ENCODE assay signal across 14 mouse cellular contexts in genomic region chr17:15419534-15419933, GRCm38 (mm10). TPM values are rescaled to one million over a fixed set of nuclear protein-coding genes. Genes with fewer than 3 reads are reported as not detected.
DNase-seq lines count a peak whose midpoint lies in the region; ATAC-seq and TF ChIP-seq lines count a peak whose summit lies in the region.
"Had no signal": no experiment of that assay in that cellular context is flagged by ENCODE, and none has a peak within 500 bp of the region (broad histone marks: within the 10 kb centered on the region; RNA-seq: fewer than 3 reads in every experiment).

No protein-coding gene starts in this region.

- H3K9me3 ChIP-seq in forebrain, embryonic 15.5 days: no peaks in the 10 kb centered on the region
- H3K9me3 ChIP-seq in forebrain, embryonic 12.5 days: no peaks in the 10 kb centered on the region
- no peaks in the 10 kb centered on the region for H3K9me3 ChIP-seq in heart, postnatal 0 days (replicated peaks; ENCODE audit: control insufficient read depth, low read length)
- H3K9me3 ChIP-seq in heart, embryonic 12.5 days (replicated peaks): no peaks in the 10 kb centered on the region
- H3K9me3 ChIP-seq in midbrain, postnatal 0 days (ENCODE audit: low read length): no peaks in the 10 kb centered on the region
- no peaks in the 10 kb centered on the region for H3K9me3 ChIP-seq in midbrain, embryonic 13.5 days
- H3K9me3 ChIP-seq in hindbrain, embryonic 10.5 days: 0 out of 2 replicates have a peak, but pooled peaks cover 3% of the 10 kb centered on the region

- TF ChIP-seq CTCF in heart, postnatal 0 days (IDR thresholded peaks at IDR 0.05; ENCODE audit: low read depth): peak; percentile 72
- peak; percentile 43 for TF ChIP-seq CTCF in midbrain, postnatal 0 days (IDR thresholded peaks at IDR 0.05)

- H3K36me3 ChIP-seq in forebrain, embryonic 15.5 days: peaks cover 88% of the 10 kb centered on the region
- H3K36me3 ChIP-seq in forebrain, embryonic 12.5 days (replicated peaks): peaks cover 88% of the 10 kb centered on the region
- peaks cover 79% of the 10 kb centered on the region for H3K36me3 ChIP-seq in heart, postnatal 0 days (replicated peaks; ENCODE audit: control insufficient read depth, insufficient read depth, low read length)
- peaks cover 81% of the 10 kb centered on the region for H3K36me3 ChIP-seq in heart, embryonic 12.5 days
- H3K36me3 ChIP-seq in midbrain, postnatal 0 days (ENCODE audit: insufficient read depth, low read length): peaks cover 81% of the 10 kb centered on the region
- H3K36me3 ChIP-seq in midbrain, embryonic 13.5 days: peaks cover 95% of the 10 kb centered on the region
- H3K36me3 ChIP-seq in hindbrain, embryonic 10.5 days: peaks cover 100% of the 10 kb centered on the region

- no peak for DNase-seq in heart, postnatal 0 days (ENCODE audit: low spot score)
- DNase-seq in midbrain, postnatal 0 days (ENCODE audit: low spot score): no peak
- DNase-seq in hindbrain, embryonic 10.5 days (ENCODE audit: low spot score): no peak
- DNase-seq: B cell, adult 2 months; cerebellum, postnatal 36 days; gastrocnemius, postnatal 25 days; thymus, postnatal 4 days had no signal

- no peak overlapping the region for H3K9ac ChIP-seq in forebrain, embryonic 15.5 days (replicated peaks)
- H3K9ac ChIP-seq in forebrain, embryonic 12.5 days: no peak overlapping the region
- H3K9ac ChIP-seq in heart, postnatal 0 days (replicated peaks; ENCODE audit: low read depth, low read length): no peak overlapping the region
- no peak overlapping the region for H3K9ac ChIP-seq in heart, embryonic 12.5 days
- H3K9ac ChIP-seq in midbrain, postnatal 0 days (replicated peaks; ENCODE audit: low read length, poor library complexity, severe bottlenecking): no peak overlapping the region
- no peak overlapping the region for H3K9ac ChIP-seq in midbrain, embryonic 13.5 days (replicated peaks)

- no peaks in the 10 kb centered on the region for H3K27me3 ChIP-seq in forebrain, embryonic 15.5 days
- H3K27me3 ChIP-seq in forebrain, embryonic 12.5 days: no peaks in the 10 kb centered on the region
- no peaks in the 10 kb centered on the region for H3K27me3 ChIP-seq in heart, postnatal 0 days (ENCODE audit: control insufficient read depth, insufficient read depth, low read length)
- no peaks in the 10 kb centered on the region for H3K27me3 ChIP-seq in heart, embryonic 12.5 days (replicated peaks)
- no peaks in the 10 kb centered on the region for H3K27me3 ChIP-seq in midbrain, postnatal 0 days (ENCODE audit: insufficient read depth, low read length)
- no peaks in the 10 kb centered on the region for H3K27me3 ChIP-seq in midbrain, embryonic 13.5 days
- no peaks in the 10 kb centered on the region for H3K27me3 ChIP-seq in hindbrain, embryonic 10.5 days (ENCODE audit: insufficient read depth, poor library complexity, severe bottlenecking)

- WGBS in forebrain, embryonic 15.5 days: 87% methylated on average over 8 of the region's 8 CpGs
- WGBS in forebrain, embryonic 12.5 days: 92% methylated on average over 8 of the region's 8 CpGs
- 56% methylated on average over 8 of the region's 8 CpGs for WGBS in heart, postnatal 0 days
- 59% methylated on average over 8 of the region's 8 CpGs for WGBS in heart, embryonic 12.5 days
- WGBS in midbrain, postnatal 0 days: 89% methylated on average over 8 of the region's 8 CpGs
- WGBS in midbrain, embryonic 13.5 days: 90% methylated on average over 8 of the region's 8 CpGs
- 90% methylated on average over 8 of the region's 8 CpGs for WGBS in hindbrain, embryonic 10.5 days

- TF ChIP-seq EP300 in heart, postnatal 0 days (IDR thresholded peaks at IDR 0.05; ENCODE audit: low read depth): no peak

- H3K4me1 ChIP-seq in forebrain, embryonic 15.5 days: peaks cover 17% of the 10 kb centered on the region
- H3K4me1 ChIP-seq in forebrain, embryonic 12.5 days: no peaks in the 10 kb centered on the region
- H3K4me1 ChIP-seq in heart, postnatal 0 days (ENCODE audit: control insufficient read depth, insufficient read depth): no peaks in the 10 kb centered on the region
- H3K4me1 ChIP-seq in heart, embryonic 12.5 days (replicated peaks): no peaks in the 10 kb centered on the region
- H3K4me1 ChIP-seq in midbrain, postnatal 0 days (ENCODE audit: insufficient read depth, low read length): no peaks in the 10 kb centered on the region
- no peaks in the 10 kb centered on the region for H3K4me1 ChIP-seq in midbrain, embryonic 13.5 days (replicated peaks)
- H3K4me1 ChIP-seq in hindbrain, embryonic 10.5 days (replicated peaks): no peaks in the 10 kb centered on the region

- no peak overlapping the region for H3K4me3 ChIP-seq in forebrain, embryonic 15.5 days
- H3K4me3 ChIP-seq in forebrain, embryonic 12.5 days (replicated peaks): no peak overlapping the region
- no peak overlapping the region for H3K4me3 ChIP-seq in heart, postnatal 0 days (ENCODE audit: low read depth, low read length)
- no peak overlapping the region for H3K4me3 ChIP-seq in heart, embryonic 12.5 days
- H3K4me3 ChIP-seq in midbrain, postnatal 0 days (ENCODE audit: low read depth, low read length): no peak overlapping the region
- no peak overlapping the region for H3K4me3 ChIP-seq in midbrain, embryonic 13.5 days (replicated peaks)
- no peak overlapping the region for H3K4me3 ChIP-seq in hindbrain, embryonic 10.5 days

- H3K27ac ChIP-seq in forebrain, embryonic 15.5 days (replicated peaks): no peak overlapping the region
- no peak overlapping the region for H3K27ac ChIP-seq in forebrain, embryonic 12.5 days
- no peak overlapping the region for H3K27ac ChIP-seq in heart, postnatal 0 days (ENCODE audit: low read depth)
- H3K27ac ChIP-seq in heart, embryonic 12.5 days (ENCODE audit: poor library complexity, severe bottlenecking): no peak overlapping the region
- no peak overlapping the region for H3K27ac ChIP-seq in midbrain, postnatal 0 days (ENCODE audit: low read depth, low read length)
- H3K27ac ChIP-seq in midbrain, embryonic 13.5 days: no peak overlapping the region
- no peak overlapping the region for H3K27ac ChIP-seq in hindbrain, embryonic 10.5 days

- H3K4me2 ChIP-seq in forebrain, embryonic 15.5 days (replicated peaks): no peak overlapping the region
- no peak overlapping the region for H3K4me2 ChIP-seq in forebrain, embryonic 12.5 days
- no peak overlapping the region for H3K4me2 ChIP-seq in heart, postnatal 0 days (ENCODE audit: low read depth, low read length)
- no peak overlapping the region for H3K4me2 ChIP-seq in heart, embryonic 12.5 days
- H3K4me2 ChIP-seq in midbrain, postnatal 0 days (ENCODE audit: low read depth, low read length, poor library complexity, severe bottlenecking): no peak overlapping the region
- H3K4me2 ChIP-seq in midbrain, embryonic 13.5 days (replicated peaks): no peak overlapping the region

- ATAC-seq in forebrain, embryonic 15.5 days (replicated peaks): peak; percentile 53; the same call in 1 of the 2 replicates
- ATAC-seq in forebrain, embryonic 12.5 days (ENCODE audit: low FRiP score): no peak
- peak; percentile 90 for ATAC-seq in heart, postnatal 0 days (ENCODE audit: insufficient read depth, low read depth)
- no peak for ATAC-seq in heart, embryonic 12.5 days (ENCODE audit: insufficient number of reproducible peaks, low FRiP score)
- no peak for ATAC-seq in midbrain, postnatal 0 days (ENCODE audit: low FRiP score)
- no peak for ATAC-seq in midbrain, embryonic 13.5 days
- peak; percentile 70 for ATAC-seq in megakaryocyte progenitor cell, adult 5-6 weeks (replicated peaks; ENCODE audit: poor library complexity)
- ATAC-seq: inflammation-experienced regulatory T-cells, adult 6 months; midbrain, embryonic 16.5 days had no signal

RNA-seq across cellular contexts. Expression of gene Fam120b, which starts 23.5 kb away (rescaled TPM):
- 47.8 and 48.6 TPM in 2 replicates for polyA plus RNA-seq in forebrain, embryonic 15.5 days (2015; fragmentation: Nextera tagmentation; extraction: Ambion mirVana)
- polyA plus RNA-seq in forebrain, embryonic 12.5 days (2016; fragmentation: Nextera tagmentation; extraction: Ambion mirVana): 41.4 and 42.1 TPM in 2 replicates
- 10.5 and 15.5 TPM in 2 replicates for total RNA-seq in heart, postnatal 0 days (2014; rRNA removed; ENCODE audit: low replicate concordance)
- 10.9 and 12.2 TPM in 2 replicates for polyA plus RNA-seq in heart, postnatal 0 days (2015; fragmentation: Nextera tagmentation; extraction: Ambion mirVana)
- polyA plus RNA-seq in heart, embryonic 12.5 days (2016; fragmentation: Nextera tagmentation; extraction: Ambion mirVana): 17.2 and 17.3 TPM in 2 replicates
- 40.6 TPM in 2 replicates for total RNA-seq in midbrain, postnatal 0 days (2014; rRNA removed)
- 35.8 and 37.0 TPM in 2 replicates for polyA plus RNA-seq in midbrain, postnatal 0 days (2015; fragmentation: Nextera tagmentation; extraction: Ambion mirVana)
- polyA plus RNA-seq in midbrain, embryonic 13.5 days (2015; fragmentation: Nextera tagmentation; extraction: Ambion mirVana): 43.6 and 46.5 TPM in 2 replicates
- 9.7 and 13.1 TPM in 2 replicates for total RNA-seq in megakaryocyte progenitor cell, adult 5-6 weeks (2015)
- total RNA-seq in megakaryocyte progenitor cell, adult 5-6 weeks (2017): 12.2 and 13.4 TPM in 2 replicates
- 28.0 and 30.7 TPM in 2 replicates for polyA plus RNA-seq in hindbrain, embryonic 10.5 days (2016; fragmentation: Nextera tagmentation; extraction: Ambion mirVana)

RNA-seq across cellular contexts. Expression of gene Dll1, which starts 42.9 kb away (rescaled TPM):
- 34.6 and 35.9 TPM in 2 replicates for polyA plus RNA-seq in forebrain, embryonic 15.5 days (2015; fragmentation: Nextera tagmentation; extraction: Ambion mirVana)
- 89.3 and 98.1 TPM in 2 replicates for polyA plus RNA-seq in forebrain, embryonic 12.5 days (2016; fragmentation: Nextera tagmentation; extraction: Ambion mirVana)
- 3.7 and 18.9 TPM in 2 replicates for total RNA-seq in heart, postnatal 0 days (2014; rRNA removed; ENCODE audit: low replicate concordance)
- 3.0 and 3.5 TPM in 2 replicates for polyA plus RNA-seq in heart, postnatal 0 days (2015; fragmentation: Nextera tagmentation; extraction: Ambion mirVana)
- polyA plus RNA-seq in heart, embryonic 12.5 days (2016; fragmentation: Nextera tagmentation; extraction: Ambion mirVana): 10.1 and 11.8 TPM in 2 replicates
- total RNA-seq in midbrain, postnatal 0 days (2014; rRNA removed): 20.9 and 42.7 TPM in 2 replicates
- polyA plus RNA-seq in midbrain, postnatal 0 days (2015; fragmentation: Nextera tagmentation; extraction: Ambion mirVana): 10.2 and 11.6 TPM in 2 replicates
- polyA plus RNA-seq in midbrain, embryonic 13.5 days (2015; fragmentation: Nextera tagmentation; extraction: Ambion mirVana): 45.4 and 47.7 TPM in 2 replicates
- total RNA-seq in megakaryocyte progenitor cell, adult 5-6 weeks (2015): not detected in 2 replicates
- total RNA-seq in megakaryocyte progenitor cell, adult 5-6 weeks (2017): 0.24 TPM in 1 of 2 replicates, not detected in the other
- polyA plus RNA-seq in hindbrain, embryonic 10.5 days (2016; fragmentation: Nextera tagmentation; extraction: Ambion mirVana): 67.6 and 90.9 TPM in 2 replicates

Comparison
In these comparisons a context has a peak if more than half of its experiments do, and no peak if none do; other contexts are left out.
1. ATAC-seq: peak in forebrain, embryonic 15.5 days (single experiment), heart, postnatal 0 days (single experiment) and megakaryocyte progenitor cell, adult 5-6 weeks (single experiment); none in forebrain, embryonic 12.5 days (single experiment), heart, embryonic 12.5 days (single experiment), midbrain, postnatal 0 days (single experiment) and midbrain, embryonic 13.5 days (single experiment).